Mouse (Mus musculus): ENCODE results near the gene Rfx2. TPM values are rescaled to one million over a fixed set of nuclear protein-coding genes. Genes with fewer than 3 reads are reported as not detected.

The Rfx2 gene
- total RNA-seq, 1 experiment from 2014 or later, result 6.9 TPM

DNA sequence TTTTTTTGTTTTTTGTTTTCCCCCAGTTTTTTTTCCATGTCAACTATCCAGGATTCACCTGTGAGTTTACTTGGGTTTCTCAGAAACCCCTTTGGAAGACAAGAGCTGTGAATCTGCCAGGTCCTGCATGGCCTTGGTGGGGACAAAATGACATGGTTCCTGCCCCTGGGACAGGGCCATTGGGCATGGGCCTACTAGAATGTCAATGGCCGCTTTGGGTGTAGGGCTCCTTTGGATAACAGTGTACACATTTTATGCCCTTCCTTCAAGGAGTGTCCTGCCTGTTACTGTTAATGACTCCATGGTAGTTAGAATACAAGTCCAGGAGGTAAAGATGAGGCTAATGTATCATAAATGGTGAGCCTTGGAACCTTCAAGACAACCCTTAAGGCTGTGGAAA lies 2.1 kb upstream of the Rfx2 start:
- no peak for DNase-seq

DNA sequence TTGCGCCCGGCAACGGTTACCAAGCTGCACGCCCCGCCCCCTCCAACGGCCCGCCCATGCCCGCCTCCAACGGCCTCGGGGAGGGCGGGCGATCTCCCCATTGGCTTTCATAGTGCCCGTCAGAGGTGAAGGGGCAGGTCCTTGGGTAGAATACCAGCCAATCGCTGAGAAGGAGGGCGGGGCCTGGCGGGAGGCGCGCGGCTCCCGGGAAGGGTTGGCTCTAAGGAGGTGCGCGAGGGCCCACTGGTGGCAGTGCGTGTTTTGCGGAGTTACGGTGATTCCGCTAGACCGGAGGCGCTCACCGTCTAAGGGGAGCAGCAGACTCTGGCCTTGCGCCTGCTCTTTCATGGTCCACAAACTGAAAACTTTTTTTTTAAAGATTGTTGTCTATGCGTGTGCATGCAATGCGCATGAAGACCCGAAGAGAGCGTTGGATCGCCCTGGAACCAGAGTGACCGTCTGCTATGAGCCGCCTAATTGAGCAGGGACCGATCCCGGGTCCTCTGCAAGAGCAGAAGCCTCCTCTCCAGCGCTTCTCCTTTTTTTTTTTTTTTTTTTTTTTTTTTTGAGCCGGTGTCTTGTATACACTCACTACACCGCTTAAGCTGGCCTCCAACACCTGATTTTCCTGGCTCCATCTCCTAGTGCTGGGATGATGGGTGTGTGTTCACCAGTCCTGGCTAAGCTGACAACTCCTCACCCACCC lies 451 bp upstream of the Rfx2 start:
- peak; percentile 99 for DNase-seq

DNA sequence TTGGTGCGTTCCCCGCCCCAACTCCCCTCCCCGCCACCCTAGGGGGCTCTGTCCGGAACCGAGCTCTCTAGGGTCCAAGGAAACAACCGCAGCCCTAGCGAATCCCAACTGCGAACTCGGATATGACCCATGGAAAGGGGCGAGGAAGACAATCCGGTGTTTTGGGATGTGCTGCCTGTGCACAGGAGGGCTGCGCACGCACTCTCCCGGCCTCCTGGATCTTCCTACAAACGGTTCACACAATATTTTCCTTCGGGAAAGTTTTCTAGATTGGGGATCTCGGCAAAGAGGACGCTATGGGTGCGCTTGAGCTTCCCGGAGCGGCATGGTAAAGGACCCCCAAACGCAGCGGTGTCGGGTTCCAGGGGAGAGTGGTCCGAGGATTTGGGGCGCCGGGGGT lies 1.0 kb downstream of the Rfx2 start:
- DNase-seq, result no peak

DNA sequence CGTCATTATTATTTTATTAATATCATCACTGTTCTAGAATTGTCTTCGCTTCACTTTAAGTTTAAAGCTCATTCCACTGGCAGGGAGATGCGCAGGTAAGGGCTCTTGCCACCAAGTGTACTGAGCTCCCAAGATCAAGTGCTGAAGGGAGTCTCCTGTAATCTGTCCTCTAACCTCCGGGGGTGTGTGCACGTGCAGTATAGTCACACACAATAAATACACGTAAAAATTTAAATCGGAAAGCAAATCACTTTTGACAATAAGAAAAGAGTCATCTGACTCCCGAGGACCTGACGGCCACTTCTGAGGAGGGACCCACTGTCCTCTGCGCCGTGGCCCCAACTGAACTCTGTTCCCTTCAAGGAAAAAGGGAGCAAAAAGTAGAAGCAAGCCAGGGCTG lies 1.6 kb downstream of the Rfx2 start:
- no peak for DNase-seq

- no peak for DNase-seq
These were observed 4.1 kb downstream of the Rfx2 start for GRCm38 (mm10) chr17:56826718-56827117.

DNA sequence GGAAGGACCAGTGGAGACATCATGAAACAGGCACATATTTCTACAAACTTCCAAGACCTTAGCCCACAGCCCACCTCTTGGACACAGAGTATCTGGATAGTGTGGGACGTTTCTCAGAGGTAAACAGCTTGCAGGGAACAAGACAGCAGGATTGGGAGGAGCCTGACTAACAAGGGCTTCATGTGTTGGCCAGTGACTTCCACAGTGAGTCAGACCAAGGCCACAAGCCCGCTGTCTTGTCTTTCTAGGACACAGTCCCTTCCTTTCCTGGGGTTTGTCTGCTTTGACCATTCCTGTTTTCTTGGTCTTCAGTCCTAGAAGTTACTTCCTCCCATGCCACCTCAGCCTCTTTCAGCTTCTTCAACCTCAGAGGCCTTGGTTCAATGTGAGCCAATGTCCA lies 7.5 kb downstream of the Rfx2 start:
- no peak for DNase-seq

DNA sequence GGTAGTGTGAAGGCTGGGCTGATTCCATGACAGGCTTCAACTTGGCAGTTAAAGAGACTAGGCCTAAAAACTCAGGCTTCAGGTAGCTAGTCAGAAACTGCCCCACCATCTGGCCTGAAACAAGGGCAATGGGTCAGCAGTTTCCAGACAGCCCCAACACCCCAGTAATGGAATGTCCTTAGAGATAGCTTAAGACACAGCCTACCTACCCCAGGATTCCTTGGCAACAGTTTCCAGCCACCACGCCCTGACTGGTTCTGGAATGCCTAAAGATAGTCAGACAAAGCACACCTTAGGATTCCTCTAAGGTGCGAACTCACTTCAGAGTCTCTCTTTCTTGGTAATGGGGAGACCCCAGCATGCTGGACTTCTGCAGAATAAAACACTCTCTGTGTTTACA lies 8.4 kb downstream of the Rfx2 start:
- DNase-seq, result no peak

GRCm38 (mm10) chr17:56819694-56820111 lies 11.1 kb downstream of the Rfx2 start:
- no peak for DNase-seq

- DNase-seq, result no peak
These were observed 11.7 kb downstream of the Rfx2 start for GRCm38 (mm10) chr17:56819032-56819545.

DNA sequence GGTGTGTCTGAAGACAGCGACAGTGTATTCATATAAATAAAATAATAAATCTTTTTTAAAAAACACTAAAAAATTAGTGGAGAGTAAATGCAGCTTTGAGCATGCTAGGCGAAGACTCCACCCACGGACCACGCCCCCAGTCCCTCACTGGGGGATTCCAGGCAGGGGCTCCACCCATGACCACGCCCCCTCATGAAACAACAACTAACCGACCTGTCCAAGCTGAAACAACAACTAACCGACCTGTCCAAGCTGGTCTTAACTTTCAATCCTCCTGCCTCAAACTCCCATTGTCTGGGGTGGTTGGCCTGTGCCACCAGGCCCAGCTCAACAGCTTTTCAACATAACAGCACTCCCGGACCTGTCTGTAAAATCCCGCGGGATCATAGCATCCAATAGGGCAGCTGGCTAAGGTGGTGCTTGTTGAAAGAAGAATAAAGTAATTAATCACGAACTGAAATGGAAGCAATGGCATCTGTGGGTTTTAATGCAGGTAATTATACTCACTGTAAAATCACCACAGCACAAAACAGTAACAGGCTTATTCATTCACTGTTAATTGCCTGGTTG lies 12.7 kb downstream of the Rfx2 start:
- DNase-seq, result no peak

DNA sequence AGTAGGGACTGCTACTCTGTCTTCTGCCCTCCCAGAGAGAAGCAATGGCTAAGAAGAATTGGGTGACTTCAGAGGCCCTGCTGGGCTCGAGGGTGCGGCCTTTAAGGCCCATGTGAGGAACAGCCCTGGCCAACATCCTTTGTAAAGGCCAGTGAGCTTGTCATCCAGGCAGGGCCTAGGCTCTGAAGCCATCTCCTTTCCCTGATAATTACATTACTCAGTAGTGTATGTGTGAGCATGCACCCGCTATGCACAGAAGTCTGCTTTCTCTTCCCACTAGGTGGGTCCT lies 15.8 kb downstream of the Rfx2 start:
- no peak for DNase-seq

GRCm38 (mm10) chr17:56814316-56815056 lies 16.3 kb downstream of the Rfx2 start:
- peak; percentile 79 for DNase-seq

GRCm38 (mm10) chr17:56810245-56810644 lies 20.6 kb downstream of the Rfx2 start:
- peak; percentile 98 for DNase-seq

- DNase-seq, result peak; percentile 78
These were observed 22.3 kb downstream of the Rfx2 start for GRCm38 (mm10) chr17:56808518-56808917.

- no peak for DNase-seq
These were observed 25.0 kb downstream of the Rfx2 start for GRCm38 (mm10) chr17:56805784-56806183.

- DNase-seq, result peak; percentile 68
These were observed 25.9 kb downstream of the Rfx2 start for GRCm38 (mm10) chr17:56804952-56805351.

DNA sequence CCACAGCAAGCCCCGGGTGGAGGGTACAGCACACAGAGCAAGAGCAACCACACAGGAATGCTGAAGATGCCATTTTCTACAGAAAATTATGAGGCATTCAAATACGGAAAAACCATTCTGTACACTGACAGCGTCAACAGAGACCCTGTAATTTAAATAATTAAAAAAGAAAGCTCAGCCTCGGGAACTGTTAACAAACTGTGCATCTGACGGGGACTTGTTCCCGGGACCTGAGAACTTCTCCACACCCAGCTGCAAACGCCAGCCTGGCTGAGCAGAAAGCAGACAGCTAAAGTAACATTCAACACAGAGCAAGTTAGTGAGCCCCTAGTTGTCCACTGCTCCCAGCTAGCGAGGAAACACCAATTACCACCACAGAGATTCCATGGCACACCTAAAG lies 28.7 kb downstream of the Rfx2 start:
- no peak for DNase-seq

DNA sequence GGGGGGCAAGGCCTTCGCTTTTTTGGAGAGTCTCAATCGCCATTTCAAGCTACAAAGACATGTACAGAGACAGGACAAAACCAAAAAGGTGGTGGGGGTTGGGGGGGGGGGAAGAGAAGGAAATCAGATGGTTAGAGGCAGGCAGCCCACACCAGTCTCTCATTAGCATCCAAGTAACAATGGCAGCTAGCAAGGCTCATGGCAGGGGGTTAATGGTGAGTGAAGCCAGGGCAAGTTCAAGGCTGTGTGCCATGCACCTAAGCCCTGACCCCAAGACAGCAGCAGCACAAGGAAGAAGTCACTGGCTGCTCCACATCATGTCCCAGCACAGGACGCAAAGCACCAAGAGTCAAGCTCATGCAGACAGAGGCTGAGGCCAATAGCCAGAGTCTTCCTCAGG lies 31.5 kb downstream of the Rfx2 start:
- DNase-seq, result no peak

GRCm38 (mm10) chr17:56793614-56794319 lies 37.0 kb downstream of the Rfx2 start:
- DNase-seq, result no peak

DNA sequence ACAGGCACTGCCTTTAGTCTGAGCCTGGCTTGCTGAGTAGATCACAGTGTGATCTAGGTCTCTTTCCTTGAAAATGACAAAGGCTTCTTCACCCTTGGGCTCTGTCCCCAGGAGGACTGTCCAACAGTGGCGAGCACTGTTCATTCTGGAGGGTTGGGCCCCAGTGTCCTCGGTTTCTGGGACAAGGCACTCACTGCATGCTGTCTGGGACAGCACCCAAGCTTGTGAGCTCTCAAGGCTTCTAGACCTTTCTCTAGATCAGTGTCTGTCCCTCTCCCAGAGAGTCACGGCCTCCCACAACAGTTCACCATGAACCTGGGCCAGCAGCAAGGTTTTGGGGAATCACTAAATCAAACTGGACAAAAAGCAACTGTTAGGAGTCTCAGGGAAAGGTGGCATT lies 38.2 kb downstream of the Rfx2 start:
- DNase-seq, result no peak

GRCm38 (mm10) chr17:56789286-56789685 lies 41.5 kb downstream of the Rfx2 start:
- no peak for DNase-seq

DNA sequence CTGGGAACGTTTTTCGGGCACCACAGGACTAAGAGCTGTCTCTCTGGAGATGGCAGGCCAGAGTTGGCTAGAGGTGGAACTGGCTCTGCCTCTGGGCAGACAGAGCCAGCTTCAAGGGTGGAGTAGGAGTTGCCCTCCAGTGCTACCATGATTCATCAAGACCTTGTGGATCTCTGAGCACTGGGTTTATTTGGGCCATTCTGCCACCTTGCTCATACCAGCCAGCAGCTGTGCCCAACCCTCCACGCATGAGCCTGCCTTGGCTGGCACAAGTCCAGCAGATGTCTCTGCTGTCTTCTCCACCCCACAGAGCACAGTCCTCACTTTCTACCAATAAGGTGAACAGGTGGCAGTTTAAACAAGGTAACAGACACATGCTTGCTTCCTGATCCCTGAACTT lies 41.9 kb downstream of the Rfx2 start:
- DNase-seq, result peak; percentile 61

Data from adrenal gland, postnatal 25 days (tissue).